Mouse (Mus musculus): ENCODE measurements around the gene Chst2. TPM values are rescaled to one million over a fixed set of nuclear protein-coding genes. Genes with fewer than 3 reads are reported as not detected.

Gene Chst2
- polyA plus RNA-seq (2014; fragmentation: Illumina TruSeq; extraction: RNeasy Lipid Tissue Mini Kit (QIAGEN cat#74804); ENCODE audit: low read depth, low replicate concordance), result 1.5 TPM

GRCm38 (mm10) chr9:95406571-95407561, at the start of gene Chst2:
Gene Chst2 (minus strand): TSS chr9:95406722.

Other genes starting within 250 kb of the Chst2 start
- 98.2 TPM for gene U2surp, start 105.3 kb upstream of the Chst2 start, polyA plus RNA-seq (2014; fragmentation: Illumina TruSeq; extraction: RNeasy Lipid Tissue Mini Kit (QIAGEN cat#74804); ENCODE audit: low read depth, low replicate concordance)
- gene Paqr9, start 152.9 kb upstream of the Chst2 start, polyA plus RNA-seq (2014; fragmentation: Illumina TruSeq; extraction: RNeasy Lipid Tissue Mini Kit (QIAGEN cat#74804); ENCODE audit: low read depth, low replicate concordance), result 67.1 TPM
- gene Pcolce2, start 230.9 kb upstream of the Chst2 start, polyA plus RNA-seq (2014; fragmentation: Illumina TruSeq; extraction: RNeasy Lipid Tissue Mini Kit (QIAGEN cat#74804); ENCODE audit: low read depth, low replicate concordance), result 1.9 TPM